Mouse (Mus musculus): ENCODE measurements around the gene Pced1b.
"Not testable (repeated sequence)": the region's sequence is repeated elsewhere in the genome, so short reads cannot be mapped to it uniquely, and the experiment has no call there.

The Pced1b gene

GRCm38 (mm10) chr15:97246911-97247790 is at the start of gene Pced1b, which contains the start of gene Amigo2:
Gene Pced1b, plus strand, starts transcription at chr15:97247107.
Gene Amigo2, minus strand, starts transcription at chr15:97247287.
- no peak for DNase-seq (ENCODE audit: low spot score)

- DNase-seq (ENCODE audit: low spot score), result no peak
Measured at GRCm38 (mm10) chr15:97204889-97205288, 42.0 kb upstream of the Pced1b start.

GRCm38 (mm10) chr15:97205776-97206175 is 41.1 kb upstream of the Pced1b start:
- DNase-seq (ENCODE audit: low spot score), result no peak

GRCm38 (mm10) chr15:97206506-97206905 is 40.4 kb upstream of the Pced1b start:
- DNase-seq (ENCODE audit: low spot score), result no peak

GRCm38 (mm10) chr15:97209754-97210153 is 37.2 kb upstream of the Pced1b start:
- not testable (repeated sequence) for DNase-seq (ENCODE audit: low spot score)

- no peak for DNase-seq (ENCODE audit: low spot score)
Measured at GRCm38 (mm10) chr15:97212501-97213477, 34.1 kb upstream of the Pced1b start.

GRCm38 (mm10) chr15:97216843-97217242 is 30.1 kb upstream of the Pced1b start:
- DNase-seq (ENCODE audit: low spot score), result no peak

- no peak for DNase-seq (ENCODE audit: low spot score)
Measured at GRCm38 (mm10) chr15:97223431-97223830, 23.5 kb upstream of the Pced1b start.

- no peak for DNase-seq (ENCODE audit: low spot score)
Measured at GRCm38 (mm10) chr15:97224003-97224402, 22.9 kb upstream of the Pced1b start.

GRCm38 (mm10) chr15:97229494-97230077 is 17.3 kb upstream of the Pced1b start:
- DNase-seq (ENCODE audit: low spot score), result no peak

GRCm38 (mm10) chr15:97234076-97234475 is 12.8 kb upstream of the Pced1b start:
- no peak for DNase-seq (ENCODE audit: low spot score)

GRCm38 (mm10) chr15:97235183-97235582 is 11.7 kb upstream of the Pced1b start:
- DNase-seq (ENCODE audit: low spot score), result peak; percentile 42

- DNase-seq (ENCODE audit: low spot score), result no peak
Measured at GRCm38 (mm10) chr15:97236943-97237342, 10.0 kb upstream of the Pced1b start.

GRCm38 (mm10) chr15:97245392-97245791 is 1.5 kb upstream of the Pced1b start:
- DNase-seq (ENCODE audit: low spot score), result no peak

- DNase-seq (ENCODE audit: low spot score), result no peak
Measured at GRCm38 (mm10) chr15:97246256-97246655, 651 bp upstream of the Pced1b start.

- DNase-seq (ENCODE audit: low spot score), result no peak
Measured at GRCm38 (mm10) chr15:97247791-97248161, 869 bp downstream of the Pced1b start.

- no peak for DNase-seq (ENCODE audit: low spot score)
Measured at GRCm38 (mm10) chr15:97248296-97248695, 1.4 kb downstream of the Pced1b start.

GRCm38 (mm10) chr15:97249322-97249721 is 2.4 kb downstream of the Pced1b start:
- no peak for DNase-seq (ENCODE audit: low spot score)

GRCm38 (mm10) chr15:97252493-97253034 is 5.7 kb downstream of the Pced1b start:
- no peak for DNase-seq (ENCODE audit: low spot score)

GRCm38 (mm10) chr15:97254375-97254774 is 7.5 kb downstream of the Pced1b start:
- no peak for DNase-seq (ENCODE audit: low spot score)

GRCm38 (mm10) chr15:97255800-97256199 is 8.9 kb downstream of the Pced1b start:
- DNase-seq (ENCODE audit: low spot score), result no peak

GRCm38 (mm10) chr15:97256411-97256810 is 9.5 kb downstream of the Pced1b start:
- no peak for DNase-seq (ENCODE audit: low spot score)

All from MN1 (cell line).